Comparison of ENCODE assay signal across 21 mouse cellular contexts in the genomic region with DNA sequence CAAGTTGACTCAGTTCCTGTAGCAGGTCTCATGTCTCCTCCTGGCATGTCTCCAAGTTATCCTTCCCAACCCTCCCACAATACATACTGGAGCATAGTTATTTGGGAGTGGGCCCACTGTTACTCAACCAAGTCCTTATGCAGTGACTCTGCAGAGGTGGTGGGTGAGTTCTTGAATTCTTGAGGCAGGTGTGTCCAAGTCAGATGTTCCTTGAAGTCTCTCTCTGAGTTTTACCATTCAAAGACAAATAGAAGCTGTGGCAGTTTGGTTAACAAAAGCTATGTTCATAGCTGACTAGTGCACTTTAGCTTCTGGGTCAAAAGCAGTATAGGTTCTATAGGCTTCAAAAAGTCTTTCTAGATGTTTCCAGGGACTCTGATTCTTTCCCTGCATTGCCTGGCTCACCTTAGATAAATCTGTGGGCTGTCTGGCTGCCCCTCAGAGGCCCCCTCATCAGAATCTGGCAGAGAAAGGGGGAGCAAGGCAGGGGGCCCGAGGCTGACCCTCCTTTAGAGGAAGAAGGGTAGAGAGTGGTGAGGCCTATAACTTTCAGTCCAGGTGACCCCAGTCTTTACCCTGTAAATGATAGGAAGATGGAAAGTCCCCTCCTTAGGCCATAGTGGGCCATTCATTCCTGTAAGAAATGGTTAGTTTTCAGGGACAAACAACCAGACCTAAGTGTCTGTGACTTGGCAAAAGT.
DNase-seq lines count a peak whose midpoint lies in the region; TF ChIP-seq lines count a peak whose summit lies in the region.
"Had no signal": no experiment of that assay in that cellular context is flagged by ENCODE, and none has a peak within 500 bp of the region (broad histone marks: within the 10 kb centered on the region; RNA-seq: fewer than 3 reads in every experiment).

No protein-coding gene starts in this region.

- intact Hi-C loops in heart, postnatal 25 days (cut with DNase I): no loop called here

- H3K4me3 ChIP-seq in embryonic fibroblast, embryonic 13.5 days (ENCODE audit: insufficient read depth, low read length): no peak overlapping the region
- H3K4me3 ChIP-seq: embryonic facial prominence, embryonic 10.5 days; embryonic facial prominence, embryonic 12.5 days; erythroblast, embryonic 14.5 days; forebrain, embryonic 10.5 days; forebrain, embryonic 12.5 days had no signal

- no peak for TF ChIP-seq CTCF in embryonic fibroblast, embryonic 13.5 days (IDR thresholded peaks at IDR 0.05; ENCODE audit: borderline replicate concordance, insufficient read depth, low read length)

- peaks cover 17% of the 10 kb centered on the region for H3K4me1 ChIP-seq in embryonic fibroblast, embryonic 13.5 days (ENCODE audit: control insufficient read depth, insufficient read depth, low read length)

- no peak for TF ChIP-seq POLR2A in embryonic fibroblast, embryonic 13.5 days (IDR thresholded peaks at IDR 0.05; ENCODE audit: low read depth, low read length)

- H3K27ac ChIP-seq in embryonic fibroblast, embryonic 13.5 days (ENCODE audit: insufficient read depth, low read length): peak overlapping the region; percentile 3; the same call in 1 of the 2 replicates
- H3K27ac ChIP-seq: embryonic facial prominence, embryonic 10.5 days; embryonic facial prominence, embryonic 12.5 days; forebrain, embryonic 10.5 days; forebrain, embryonic 12.5 days had no signal

- DNase-seq in heart, adult 11 months: peak; percentile 57
- no peak for DNase-seq in heart, postnatal 25 days (ENCODE audit: low spot score)
- DNase-seq in ES-CJ7 (ENCODE audit: low read depth, low spot score) (peak; percentile 57), R1 (ENCODE audit: low read depth, low spot score) (peak; percentile 82)
- DNase-seq in right cerebral cortex, postnatal 4 days: no peak
- DNase-seq in frontal cortex, postnatal 14 days (ENCODE audit: low spot score in 2 of 2): no peak
- DNase-seq: adrenal gland, adult 8-10 months; adrenal gland, postnatal 14 days; adrenal gland, postnatal 36 days; B cell, adult 2 months; cerebellum, adult 11-12 months; cerebellum, adult 2 months; cerebellum, adult 9-10 months; cerebellum, postnatal 10 days; cerebellum, postnatal 25 days had no signal

Comparison
In these comparisons a context has a peak if more than half of its experiments do, and no peak if none do; other contexts are left out.
1. DNase-seq: peak in heart, adult 11 months (single experiment), ES-CJ7 (single experiment) and R1 (single experiment); none in heart, postnatal 25 days (single experiment), right cerebral cortex, postnatal 4 days (single experiment) and frontal cortex, postnatal 14 days (0 of 2).